In the genomic region with DNA sequence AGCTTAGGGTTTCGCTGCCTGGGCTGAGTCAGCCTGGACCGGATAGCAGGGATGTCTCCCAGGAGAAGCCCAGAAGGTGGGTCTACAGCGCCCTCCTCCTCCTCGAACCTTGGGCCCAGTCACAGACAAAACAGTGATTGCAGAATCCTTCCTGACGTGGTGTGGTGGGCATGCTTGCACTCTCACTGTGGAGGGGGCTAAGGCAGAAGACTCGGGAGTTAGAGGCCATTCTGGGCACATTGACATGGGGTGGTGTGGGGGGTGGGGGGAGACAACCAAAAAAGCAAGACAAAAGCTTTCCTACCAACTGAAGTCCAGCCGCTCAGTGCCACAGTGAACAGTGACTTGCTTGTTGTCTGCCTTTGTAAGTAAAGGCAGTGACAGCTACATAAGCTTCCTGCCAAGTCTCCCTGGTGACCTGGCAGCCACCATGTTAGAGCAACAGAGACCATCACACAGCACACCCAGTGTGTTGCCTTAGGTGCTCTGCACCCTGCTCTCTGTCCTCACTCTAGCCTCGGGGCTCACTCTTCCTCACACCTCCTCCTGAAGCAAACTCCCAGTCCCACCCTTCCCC, we compare ENCODE assay signal across 17 mouse cellular contexts. TPM values are rescaled to one million over a fixed set of nuclear protein-coding genes. Genes with fewer than 3 reads are reported as not detected.
A peak's percentile ranks its signal among the peaks of the same experiment; 100 is the strongest.
DNase-seq lines count a peak whose midpoint lies in the region; ATAC-seq and TF ChIP-seq lines count a peak whose summit lies in the region.
"Had no signal": no experiment of that assay in that cellular context is flagged by ENCODE, and none has a peak within 500 bp of the region (broad histone marks: within the 10 kb centered on the region; RNA-seq: fewer than 3 reads in every experiment).

No protein-coding gene starts in this region.

- H3K4me2 ChIP-seq in forebrain, embryonic 16.5 days (ENCODE audit: low read length): no peak overlapping the region
- no peak overlapping the region for H3K4me2 ChIP-seq in forebrain, embryonic 14.5 days (ENCODE audit: low read length)
- H3K4me2 ChIP-seq: heart, embryonic 13.5 days; liver, embryonic 12.5 days; lung, embryonic 14.5 days had no signal

- H3K27me3 ChIP-seq in forebrain, embryonic 16.5 days (replicated peaks; ENCODE audit: control insufficient read depth, insufficient read depth, low read length): no peaks in the 10 kb centered on the region
- H3K27me3 ChIP-seq in forebrain, embryonic 14.5 days (replicated peaks; ENCODE audit: control insufficient read depth, insufficient read depth, low read length): no peaks in the 10 kb centered on the region
- no peaks in the 10 kb centered on the region for H3K27me3 ChIP-seq in thymus, adult 2 months (ENCODE audit: control insufficient read depth, insufficient read depth, low read length)
- H3K27me3 ChIP-seq: heart, embryonic 13.5 days; liver, embryonic 12.5 days had no signal

- H3K27ac ChIP-seq in forebrain, embryonic 16.5 days (ENCODE audit: low read length): no peak overlapping the region
- H3K27ac ChIP-seq in forebrain, embryonic 14.5 days (ENCODE audit: low read depth, low read length): no peak overlapping the region
- H3K27ac ChIP-seq in layer of hippocampus, adult 2 months: peak overlapping the region; percentile 76
- H3K27ac ChIP-seq in thymus, adult 2 months (ENCODE audit: control insufficient read depth, insufficient read depth, low read length): no peak overlapping the region
- H3K27ac ChIP-seq: heart, embryonic 13.5 days; kidney, postnatal 0 days; liver, embryonic 12.5 days had no signal

- peaks cover 50% of the 10 kb centered on the region for H3K36me3 ChIP-seq in forebrain, embryonic 16.5 days (ENCODE audit: control insufficient read depth, insufficient read depth)
- H3K36me3 ChIP-seq in forebrain, embryonic 14.5 days (ENCODE audit: control insufficient read depth, insufficient read depth, low read length): peaks cover 89% of the 10 kb centered on the region
- H3K36me3 ChIP-seq in thymus, adult 2 months (ENCODE audit: control insufficient read depth, insufficient read depth, low read length): peaks cover 90% of the 10 kb centered on the region

- 90% methylated on average over 8 of the region's 8 CpGs for WGBS in forebrain, embryonic 16.5 days
- 91% methylated on average over 8 of the region's 8 CpGs for WGBS in forebrain, embryonic 14.5 days
- 94% methylated on average over 8 of the region's 8 CpGs for WGBS in thymus, adult 2 months

- H3K4me3 ChIP-seq in forebrain, embryonic 16.5 days (replicated peaks; ENCODE audit: low read length): no peak overlapping the region
- no peak overlapping the region for H3K4me3 ChIP-seq in forebrain, embryonic 14.5 days (ENCODE audit: low read depth, low read length)
- no peak overlapping the region for H3K4me3 ChIP-seq in layer of hippocampus, adult 2 months
- H3K4me3 ChIP-seq in thymus, adult 2 months (ENCODE audit: control insufficient read depth, insufficient read depth, low read length): no peak overlapping the region
- H3K4me3 ChIP-seq: heart, embryonic 13.5 days; liver, embryonic 12.5 days had no signal

- H3K9me3 ChIP-seq in forebrain, embryonic 16.5 days (ENCODE audit: control insufficient read depth, low read length): no peaks in the 10 kb centered on the region
- no peaks in the 10 kb centered on the region for H3K9me3 ChIP-seq in forebrain, embryonic 14.5 days (replicated peaks; ENCODE audit: control insufficient read depth, low read length)
- H3K9me3 ChIP-seq: heart, embryonic 13.5 days; liver, embryonic 12.5 days had no signal

- DNase-seq in forebrain, embryonic 14.5 days (ENCODE audit: low spot score): no peak
- peak in 1 of 2 experiments; percentile 52 for DNase-seq in layer of hippocampus, adult 2 months (ENCODE audit: low spot score in 2 of 2)
- no peak for DNase-seq in layer of hippocampus, postnatal 25 days (ENCODE audit: extremely low spot score in 1 of 2, low spot score in 1 of 2)
- DNase-seq in brain, adult 2 months (ENCODE audit: low read depth, low spot score): peak; percentile 67
- DNase-seq in layer of hippocampus, postnatal 10 days (ENCODE audit: low spot score in 2 of 2): peak; percentile 45 to 53
- DNase-seq in thymus, adult 2 months: no peak
- no peak for DNase-seq in urinary bladder, postnatal 10 days (ENCODE audit: low spot score)
- DNase-seq: adrenal gland, adult 8-10 months; embryo, embryonic 11 days; heart, postnatal 36 days; kidney, adult 11 months; lung, embryonic 14.5 days; thymus, adult 18-20 months had no signal

- no peak for TF ChIP-seq POLR2A in thymus, adult 2 months (IDR thresholded peaks at IDR 0.05; ENCODE audit: control insufficient read depth, extremely low read depth, insufficient read depth, low read length, poor library complexity)

- peak; percentile 36; the same call in 1 of the 2 replicates for ATAC-seq in forebrain, embryonic 16.5 days
- no peak for ATAC-seq in forebrain, embryonic 14.5 days
- ATAC-seq: liver, embryonic 12.5 days had no signal

- peaks cover 1% of the 10 kb centered on the region for H3K4me1 ChIP-seq in forebrain, embryonic 16.5 days (replicated peaks; ENCODE audit: control insufficient read depth, insufficient read depth, low read length)
- no peaks in the 10 kb centered on the region for H3K4me1 ChIP-seq in forebrain, embryonic 14.5 days (ENCODE audit: control insufficient read depth, insufficient read depth, low read length)
- peaks cover 2% of the 10 kb centered on the region; the same call in 1 of the 2 replicates for H3K4me1 ChIP-seq in thymus, adult 2 months (replicated peaks; ENCODE audit: control insufficient read depth, insufficient read depth, low read length)

- no peak for TF ChIP-seq CTCF in layer of hippocampus, adult 2 months (conservative IDR thresholded peaks at IDR 0.05)
- no peak for TF ChIP-seq CTCF in thymus, adult 2 months (IDR thresholded peaks at IDR 0.05; ENCODE audit: borderline replicate concordance, control insufficient read depth, extremely low read depth, insufficient read depth, low read length, poor library complexity)

- H3K9ac ChIP-seq in forebrain, embryonic 16.5 days (replicated peaks; ENCODE audit: low read depth, low read length): no peak overlapping the region
- H3K9ac ChIP-seq in forebrain, embryonic 14.5 days (ENCODE audit: low read length): no peak overlapping the region
- H3K9ac ChIP-seq: heart, embryonic 13.5 days; liver, embryonic 12.5 days; lung, embryonic 14.5 days had no signal

RNA-seq across cellular contexts. Expression of a gene that starts 4.6 kb away (rescaled TPM):
- 6.4 and 8.7 TPM in 2 replicates for polyA plus RNA-seq in forebrain, embryonic 16.5 days (2015; fragmentation: Nextera tagmentation; extraction: Ambion mirVana)
- polyA plus RNA-seq in forebrain, embryonic 14.5 days (2014; fragmentation: Nextera tagmentation; extraction: Ambion mirVana): 2.5 and 5.0 TPM in 2 replicates
- 10 to 100 TPM; 15.5 to 23.2 TPM for total RNA-seq in layer of hippocampus, adult 2 months (2021)
- 10 to 100 TPM; 13.1 to 20.7 TPM for total RNA-seq in layer of hippocampus, postnatal 25 days (2021)
- 10 to 100 TPM; 11.2 to 13.2 TPM for total RNA-seq in layer of hippocampus, postnatal 10 days (2021)
- polyA plus RNA-seq in thymus, adult 2 months (2012; rRNA removed): 38.4 and 43.1 TPM in 2 replicates

RNA-seq across cellular contexts. Expression of a gene that starts 6.5 kb away (rescaled TPM):
- 407 and 414 TPM in 2 replicates for polyA plus RNA-seq in forebrain, embryonic 16.5 days (2015; fragmentation: Nextera tagmentation; extraction: Ambion mirVana)
- polyA plus RNA-seq in forebrain, embryonic 14.5 days (2014; fragmentation: Nextera tagmentation; extraction: Ambion mirVana): 265 and 270 TPM in 2 replicates
- 100 to 1,000 TPM; 308 to 330 TPM for total RNA-seq in layer of hippocampus, adult 2 months (2021)
- 100 to 1,000 TPM; 320 to 364 TPM for total RNA-seq in layer of hippocampus, postnatal 25 days (2021)
- total RNA-seq in layer of hippocampus, postnatal 10 days (2021): 100 to 1,000 TPM; 324 to 337 TPM
- polyA plus RNA-seq in thymus, adult 2 months (2012; rRNA removed): 118 and 120 TPM in 2 replicates

RNA-seq across cellular contexts. Expression of a gene that starts 6.8 kb away (rescaled TPM):
- polyA plus RNA-seq in forebrain, embryonic 16.5 days (2015; fragmentation: Nextera tagmentation; extraction: Ambion mirVana): 83.3 and 88.8 TPM in 2 replicates
- polyA plus RNA-seq in forebrain, embryonic 14.5 days (2014; fragmentation: Nextera tagmentation; extraction: Ambion mirVana): 68.2 and 83.2 TPM in 2 replicates
- total RNA-seq in layer of hippocampus, adult 2 months (2021): 10 to 100 TPM; 50.5 to 53.5 TPM
- total RNA-seq in layer of hippocampus, postnatal 25 days (2021): 10 to 100 TPM; 50.1 to 53.2 TPM
- 10 to 100 TPM; 51.0 to 58.4 TPM for total RNA-seq in layer of hippocampus, postnatal 10 days (2021)
- 31.6 and 32.6 TPM in 2 replicates for polyA plus RNA-seq in thymus, adult 2 months (2012; rRNA removed)

RNA-seq across cellular contexts. Expression of a gene that starts 34.7 kb away (rescaled TPM):
- 13.9 and 16.3 TPM in 2 replicates for polyA plus RNA-seq in forebrain, embryonic 16.5 days (2015; fragmentation: Nextera tagmentation; extraction: Ambion mirVana)
- polyA plus RNA-seq in forebrain, embryonic 14.5 days (2014; fragmentation: Nextera tagmentation; extraction: Ambion mirVana): 15.8 and 19.8 TPM in 2 replicates
- 10 to 100 TPM; 40.2 to 44.4 TPM for total RNA-seq in layer of hippocampus, adult 2 months (2021)
- 10 to 100 TPM; 32.7 to 32.9 TPM for total RNA-seq in layer of hippocampus, postnatal 25 days (2021)
- 10 to 100 TPM; 21.3 to 26.9 TPM for total RNA-seq in layer of hippocampus, postnatal 10 days (2021)
- 81.6 and 94.5 TPM in 2 replicates for polyA plus RNA-seq in thymus, adult 2 months (2012; rRNA removed)

RNA-seq across cellular contexts. Expression of a gene that starts 40.7 kb away (rescaled TPM):
- 78.9 and 99.3 TPM in 2 replicates for polyA plus RNA-seq in forebrain, embryonic 16.5 days (2015; fragmentation: Nextera tagmentation; extraction: Ambion mirVana)
- 86.3 and 90.7 TPM in 2 replicates for polyA plus RNA-seq in forebrain, embryonic 14.5 days (2014; fragmentation: Nextera tagmentation; extraction: Ambion mirVana)
- 10 to 100 TPM; 45.4 to 52.0 TPM for total RNA-seq in layer of hippocampus, adult 2 months (2021)
- total RNA-seq in layer of hippocampus, postnatal 25 days (2021): 10 to 100 TPM; 46.7 to 51.6 TPM
- 10 to 100 TPM; 59.5 to 64.3 TPM for total RNA-seq in layer of hippocampus, postnatal 10 days (2021)
- 12.6 and 18.3 TPM in 2 replicates for polyA plus RNA-seq in thymus, adult 2 months (2012; rRNA removed)

Comparison
In these comparisons a context has a peak if more than half of its experiments do, and no peak if none do; other contexts are left out.
1. DNase-seq: peak in brain, adult 2 months (single experiment) and layer of hippocampus, postnatal 10 days (2 of 2); none in forebrain, embryonic 14.5 days (single experiment), layer of hippocampus, postnatal 25 days (0 of 2), thymus, adult 2 months (single experiment) and urinary bladder, postnatal 10 days (single experiment).